Mouse (Mus musculus) left cerebral cortex, adult 18-20 months (tissue): Measurements from ENCODE around the gene Spem1. TPM values are rescaled to one million over a fixed set of nuclear protein-coding genes. Genes with fewer than 3 reads are reported as not detected.

Source experiments
- total RNA-seq, 2 experiments: library from RNA; stranded (reverse); gene quantifications; 2 replicates each; pipeline ENCODE4 v1.2.3; 2021

Gene Spem1
- total RNA-seq, 2 experiments from 2014 or later, result not detected

Other genes starting within 250 kb of the Spem1 start
- gene Wrap53, start 241.9 kb downstream of the Spem1 start, total RNA-seq, result 10 to 100 TPM in 1 of 2 experiments, 1 to 10 TPM in 1; 9.2 to 10.7 TPM
- gene Trp53, start 241.8 kb downstream of the Spem1 start, total RNA-seq, result 10 to 100 TPM; 22.9 to 25.9 TPM
- 100 to 1,000 TPM; 392 to 424 TPM for gene Atp1b2, start 216.2 kb downstream of the Spem1 start, total RNA-seq
- not detected for gene Shbg, start 204.3 kb downstream of the Spem1 start, total RNA-seq
- 1 to 10 TPM; 8.5 to 9.5 TPM for gene Sat2, start 200.2 kb downstream of the Spem1 start, total RNA-seq
- gene Fxr2, start 189.2 kb downstream of the Spem1 start, total RNA-seq, result 100 to 1,000 TPM; 148 TPM
- gene Sox15, start 166.9 kb downstream of the Spem1 start, total RNA-seq, result not detected
- gene Mpdu1, start 159.5 kb downstream of the Spem1 start, total RNA-seq, result 10 to 100 TPM; 47.5 to 58.2 TPM
- 10 to 100 TPM; 15.1 to 15.5 TPM for gene Cd68, start 156.0 kb downstream of the Spem1 start, total RNA-seq
- 100 to 1,000 TPM; 289 to 295 TPM for gene Eif4a1, start 149.8 kb downstream of the Spem1 start, total RNA-seq
- gene Senp3, start 140.1 kb downstream of the Spem1 start, total RNA-seq, result 10 to 100 TPM; 91.4 to 98.7 TPM
- gene Tnfsf13, start 136.4 kb downstream of the Spem1 start, total RNA-seq, result 1 to 10 TPM; 1.6 to 2.9 TPM
- 10 to 100 TPM; 11.5 to 12.1 TPM for gene Tnfsf12, start 126.3 kb downstream of the Spem1 start, total RNA-seq
- 1 to 10 TPM; 1.7 to 4.1 TPM for gene Tnfsfm13, start 126.1 kb downstream of the Spem1 start, total RNA-seq
- 10 to 100 TPM; 44.2 to 46.2 TPM for gene Polr2a, start 63.5 kb downstream of the Spem1 start, total RNA-seq
- gene Slc35g3, start 60.2 kb downstream of the Spem1 start, total RNA-seq, result not detected
- gene Zbtb4, start 56.3 kb downstream of the Spem1 start, total RNA-seq, result 100 to 1,000 TPM; 146 to 156 TPM
- 1 to 10 TPM; 1.2 TPM for gene Chrnb1, start 26.2 kb downstream of the Spem1 start, total RNA-seq
- gene Fgf11, start 20.3 kb downstream of the Spem1 start, total RNA-seq, result 10 to 100 TPM; 17.1 to 18.5 TPM
- under 1 TPM in 1 of 2 experiments, not detected in 1; 0.26 TPM for gene Tmem102, start 16.6 kb downstream of the Spem1 start, total RNA-seq
- not detected for gene Gm39566, start 6.9 kb downstream of the Spem1 start, total RNA-seq
- gene Spem2, start 3.7 kb downstream of the Spem1 start, total RNA-seq, result not detected
- gene Nlgn2, start 15.6 kb upstream of the Spem1 start, total RNA-seq, result 100 to 1,000 TPM; 215 to 224 TPM
- 100 to 1,000 TPM; 120 to 143 TPM for gene Tmem256, start 16.3 kb upstream of the Spem1 start, total RNA-seq
- gene Plscr3, start 24.2 kb upstream of the Spem1 start, total RNA-seq, result 10 to 100 TPM; 15.6 to 17.7 TPM
- gene Tnk1, start 36.5 kb upstream of the Spem1 start, total RNA-seq, result under 1 TPM in 1 of 2 experiments, not detected in 1; 0.14 TPM
- not detected for gene Tmem95, start 55.8 kb upstream of the Spem1 start, total RNA-seq
- gene Kctd11, start 59.2 kb upstream of the Spem1 start, total RNA-seq, result 1 to 10 TPM; 1.2 to 1.4 TPM
- under 1 TPM in 1 of 2 experiments, not detected in 1; 0.14 TPM for gene Acap1, start 73.4 kb upstream of the Spem1 start, total RNA-seq
- gene 2810408A11Rik, start 78.8 kb upstream of the Spem1 start, total RNA-seq, result under 1 TPM; 0.35 to 0.72 TPM
- gene Neurl4, start 78.9 kb upstream of the Spem1 start, total RNA-seq, result 100 to 1,000 TPM; 116 to 118 TPM
- gene Gps2, start 91.7 kb upstream of the Spem1 start, total RNA-seq, result 10 to 100 TPM; 33.0 to 33.4 TPM
- gene Eif5a, start 99.8 kb upstream of the Spem1 start, total RNA-seq, result 100 to 1,000 TPM; 431 to 468 TPM
- 1 to 10 TPM; 4.6 to 6.5 TPM for gene Ybx2, start 113.6 kb upstream of the Spem1 start, total RNA-seq
- gene Slc2a4, start 126.0 kb upstream of the Spem1 start, total RNA-seq, result 1 to 10 TPM; 4.9 to 6.4 TPM
- gene Cldn7, start 142.6 kb upstream of the Spem1 start, total RNA-seq, result not detected
- 100 to 1,000 TPM; 111 to 121 TPM for gene Ctdnep1, start 159.0 kb upstream of the Spem1 start, total RNA-seq
- 10 to 100 TPM; 78.8 to 87.3 TPM for gene Elp5, start 160.3 kb upstream of the Spem1 start, total RNA-seq
- gene Gabarap, start 169.0 kb upstream of the Spem1 start, total RNA-seq, result 100 to 1,000 TPM; 231 to 236 TPM
- gene Phf23, start 173.6 kb upstream of the Spem1 start, total RNA-seq, result 10 to 100 TPM; 52.6 to 53.8 TPM
- 10 to 100 TPM; 28.6 to 32.9 TPM for gene Dvl2, start 178.4 kb upstream of the Spem1 start, total RNA-seq
- gene Acadvl, start 193.2 kb upstream of the Spem1 start, total RNA-seq, result 10 to 100 TPM; 55.6 to 57.9 TPM
- gene Dlg4, start 194.8 kb upstream of the Spem1 start, total RNA-seq, result 100 to 1,000 TPM; 718 to 731 TPM
- 1 to 10 TPM; 2.2 to 3.8 TPM for gene Asgr1, start 231.9 kb upstream of the Spem1 start, total RNA-seq